Mouse (Mus musculus) macrophage (primary cell): Measurements from ENCODE around the gene Medag. TPM values are rescaled to one million over a fixed set of nuclear protein-coding genes. Genes with fewer than 3 reads are reported as not detected.

Experiments
- H3K27ac ChIP-seq: fragments of 350-480 bp; formaldehyde crosslinking; 2 replicates; pipeline ENCODE4 v1.9.0; 2021
- H3K36me3 ChIP-seq: fragments of 350-480 bp; formaldehyde crosslinking; 2 replicates; pipeline ENCODE4 v1.9.0; 2021; ENCODE audit errors: inconsistent target
- H3K4me3 ChIP-seq: fragments of 350-480 bp; formaldehyde crosslinking; 2 replicates; pipeline ENCODE4 v1.9.0; 2021; ENCODE audit errors: inconsistent target
- H3K79me2 ChIP-seq: fragments of 350-480 bp; formaldehyde crosslinking; 2 replicates; pipeline ENCODE4 v1.9.0; 2021; ENCODE audit errors: inconsistent target
- WGBS: methylation state at CpG from one replicate; pipeline ENCODE4 v1.1.7; 2026; ENCODE audit warnings: inconsistent platforms; ENCODE audit not compliant: missing documents; 5-methylcytosine and 5-hydroxymethylcytosine counted together
- polyA plus RNA-seq: library from polyadenylated mRNA; stranded (reverse); fragments of 250-400 nt; gene quantifications from 3 replicates; pipeline ENCODE4 v1.2.4, GENCODE M21; 2018; ENCODE audit warnings: inconsistent platforms
- total RNA-seq, 78 experiments: library from RNA; depleted of rRNA; stranded (reverse); fragments of 250-400 nt; gene quantifications; 1 replicate in 9 of 78; 2 replicates in 24 of 78; 3 replicates in 43 of 78; 4 replicates in 2 of 78; pipeline ENCODE4 v1.2.4; 2018; ENCODE audit warnings: inconsistent platforms in 56 of 78

Medag gene
- 1 to 10 TPM in 1 of 26 experiments, under 1 TPM in 1, not detected in 24; 0.31 to 5.6 TPM for total RNA-seq (2018; cell fraction: chromatin; rRNA removed)
- total RNA-seq (2018; cell fraction: cytosol; rRNA removed) = not detected
- total RNA-seq (2018; cell fraction: nucleus; rRNA removed) = under 1 TPM in 1 of 26 experiments, not detected in 25; 0.38 TPM
- not detected in 3 replicates for polyA plus RNA-seq

- no peak within 1 kb of the TSS for H3K27ac ChIP-seq
- no peak within 1 kb of the TSS for H3K4me3 ChIP-seq
- H3K36me3 ChIP-seq = no peaks in the 10 kb centered on the region
- 26% methylated on average over 36 of the region's 38 CpGs for WGBS
- no peaks in the 10 kb centered on the region for H3K79me2 ChIP-seq
Measured at GRCm38 (mm10) chr5:149411509-149412193, at the start of gene Medag. Medag (plus strand) TSS chr5:149411749.

GRCm38 (mm10) chr5:149362626-149363025 lies 48.9 kb upstream of the Medag start:
- no peak overlapping the region for H3K4me3 ChIP-seq
- no peaks in the 10 kb centered on the region for H3K36me3 ChIP-seq
- H3K79me2 ChIP-seq = no peaks in the 10 kb centered on the region
- no peak overlapping the region for H3K27ac ChIP-seq
- WGBS = 79% methylated on average over 3 of the region's 3 CpGs

GRCm38 (mm10) chr5:149363903-149364755 lies 47.4 kb upstream of the Medag start:
- Histone ChIP-seq H3K27ac (no peak overlapping the region), H3K79me2 (no peaks in the 10 kb centered on the region), H3K36me3 (no peaks in the 10 kb centered on the region), H3K4me3 (no peak overlapping the region)
- WGBS = 84% methylated on average over 15 of the region's 16 CpGs

GRCm38 (mm10) chr5:149367011-149367410 lies 44.5 kb upstream of the Medag start:
- no peak overlapping the region for H3K27ac ChIP-seq
- H3K4me3 ChIP-seq = no peak overlapping the region
- WGBS = 86% methylated on average over 2 of the region's 2 CpGs
- no peaks in the 10 kb centered on the region for H3K79me2 ChIP-seq
- no peaks in the 10 kb centered on the region for H3K36me3 ChIP-seq

- H3K27ac ChIP-seq = no peak overlapping the region
- H3K4me3 ChIP-seq = no peak overlapping the region
- 43% methylated on average over 7 of the region's 7 CpGs for WGBS
- H3K36me3 ChIP-seq = no peaks in the 10 kb centered on the region
- H3K79me2 ChIP-seq = no peaks in the 10 kb centered on the region
Measured at GRCm38 (mm10) chr5:149367544-149368466, 43.7 kb upstream of the Medag start.

- Histone ChIP-seq H3K79me2 (no peaks in the 10 kb centered on the region), H3K4me3 (no peak overlapping the region), H3K27ac (no peak overlapping the region), H3K36me3 (no peaks in the 10 kb centered on the region)
- 87% methylated on average over 12 of the region's 12 CpGs for WGBS
Measured at GRCm38 (mm10) chr5:149368575-149369312, 42.8 kb upstream of the Medag start.

GRCm38 (mm10) chr5:149369373-149370035 lies 42.0 kb upstream of the Medag start:
- 90% methylated on average over 21 of the region's 21 CpGs for WGBS
- Histone ChIP-seq H3K79me2 (no peaks in the 10 kb centered on the region), H3K4me3 (no peak overlapping the region), H3K36me3 (no peaks in the 10 kb centered on the region), H3K27ac (no peak overlapping the region)

- H3K36me3 ChIP-seq = no peaks in the 10 kb centered on the region
- no peak overlapping the region for H3K27ac ChIP-seq
- WGBS = 81% methylated on average over 8 of the region's 8 CpGs
Measured at GRCm38 (mm10) chr5:149372018-149372417, 39.5 kb upstream of the Medag start.

GRCm38 (mm10) chr5:149373224-149373623 lies 38.3 kb upstream of the Medag start:
- H3K79me2 ChIP-seq = no peaks in the 10 kb centered on the region
- H3K4me3 ChIP-seq = no peak overlapping the region
- H3K36me3 ChIP-seq = no peaks in the 10 kb centered on the region
- no peak overlapping the region for H3K27ac ChIP-seq
- 62% methylated on average over 9 of the region's 9 CpGs for WGBS

More at GRCm38 (mm10) chr5:149372018-149372417, 39.5 kb upstream of the Medag start:
- H3K4me3 ChIP-seq = no peak overlapping the region
- no peaks in the 10 kb centered on the region for H3K79me2 ChIP-seq

- H3K4me3 ChIP-seq = no peak overlapping the region
- no peaks in the 10 kb centered on the region for H3K36me3 ChIP-seq
- no peaks in the 10 kb centered on the region for H3K79me2 ChIP-seq
- no peak overlapping the region for H3K27ac ChIP-seq
- 5% methylated on average over 7 of the region's 7 CpGs for WGBS
Measured at GRCm38 (mm10) chr5:149374026-149374425, 37.5 kb upstream of the Medag start.

- Histone ChIP-seq H3K79me2 (no peaks in the 10 kb centered on the region), H3K4me3 (no peak overlapping the region), H3K36me3 (no peaks in the 10 kb centered on the region), H3K27ac (no peak overlapping the region)
- 78% methylated on average over 14 of the region's 14 CpGs for WGBS
Measured at GRCm38 (mm10) chr5:149375074-149375888, 36.3 kb upstream of the Medag start.

- Histone ChIP-seq H3K4me3 (no peak overlapping the region), H3K79me2 (no peaks in the 10 kb centered on the region), H3K36me3 (no peaks in the 10 kb centered on the region), H3K27ac (no peak overlapping the region)
- 3% methylated on average over 8 of the region's 8 CpGs for WGBS
Measured at GRCm38 (mm10) chr5:149375889-149376212, 35.7 kb upstream of the Medag start.

GRCm38 (mm10) chr5:149376367-149376766 lies 35.2 kb upstream of the Medag start:
- WGBS = 82% methylated on average over 7 of the region's 7 CpGs
- no peaks in the 10 kb centered on the region for H3K36me3 ChIP-seq
- no peaks in the 10 kb centered on the region for H3K79me2 ChIP-seq

More at GRCm38 (mm10) chr5:149376367-149376766, 35.2 kb upstream of the Medag start:
- no peak overlapping the region for H3K4me3 ChIP-seq
- no peak overlapping the region for H3K27ac ChIP-seq
